Mouse (Mus musculus) MEL (cell line): ENCODE data around the gene H2al3. TPM values are rescaled to one million over a fixed set of nuclear protein-coding genes. Genes with fewer than 3 reads are reported as not detected.

Experiments
- DNase-seq: peaks from one replicate; pipeline ENCODE4 v3.0.0; 2011; ENCODE audit warnings: low read depth, low spot score
- H3K27ac ChIP-seq: 2 replicates; pipeline ENCODE4 v1.5.1; 2012; ENCODE audit warnings: low read depth, mild to moderate bottlenecking, control low read depth, low read length, moderate library complexity; ENCODE audit not compliant: control insufficient read depth
- H3K27me3 ChIP-seq, 2 experiments: fragments of 150-350 bp in 1 of 2; sonication (generic) in 1 of 2; 2 replicates each; pipeline ENCODE4 v1.6.1; 2012; ENCODE audit warnings: low read length in 2 of 2, mild to moderate bottlenecking in 2 of 2, improper control_type of control experiment in 1 of 2, moderate library complexity in 1 of 2; ENCODE audit not compliant: insufficient read depth in 2 of 2, control insufficient read depth in 1 of 2
- H3K36me3 ChIP-seq, 2 experiments: 2 replicates each; pipeline ENCODE4 v1.6.1; 2012 to 2014; ENCODE audit warnings: low read length in 2 of 2, improper control_type of control experiment in 1 of 2, inconsistent platforms in 1 of 2, mild to moderate bottlenecking in 1 of 2; ENCODE audit not compliant: insufficient read depth in 2 of 2, control insufficient read depth in 1 of 2
- H3K4me1 ChIP-seq, 2 experiments: fragments of 150-350 bp in 1 of 2; sonication (generic) in 1 of 2; 2 replicates each; pipeline ENCODE4 v1.6.1; 2012; ENCODE audit warnings: low read length in 2 of 2, improper control_type of control experiment in 1 of 2, mild to moderate bottlenecking in 1 of 2; ENCODE audit not compliant: insufficient read depth in 2 of 2, control insufficient read depth in 1 of 2
- H3K4me3 ChIP-seq, 2 experiments: fragments of 150-350 bp in 1 of 2; sonication (generic) in 1 of 2; 2 replicates each; pipeline ENCODE4 v1.5.1; 2012; ENCODE audit warnings: low read depth in 2 of 2, low read length in 2 of 2, mild to moderate bottlenecking in 2 of 2, moderate library complexity in 2 of 2, control low read depth in 1 of 2, improper control_type of control experiment in 1 of 2; ENCODE audit not compliant: control insufficient read depth in 1 of 2, insufficient read depth in 1 of 2
- H3K79me2 ChIP-seq: 2 replicates; pipeline ENCODE4 v1.6.1; 2012; ENCODE audit warnings: mild to moderate bottlenecking, low read length, moderate library complexity; ENCODE audit not compliant: control insufficient read depth, poor library complexity, insufficient read depth
- H3K9ac ChIP-seq: 2 replicates; pipeline ENCODE4 v1.6.1; 2012; ENCODE audit warnings: low read depth, mild to moderate bottlenecking, control low read depth, low read length, moderate library complexity; ENCODE audit not compliant: control insufficient read depth, poor library complexity, severe bottlenecking
- H3K9me3 ChIP-seq: fragments of 150-350 bp; sonication (generic); replicated peaks from 2 replicates; pipeline ENCODE4 v1.6.1; 2012; ENCODE audit warnings: mild to moderate bottlenecking, low read length, improper control_type of control experiment, moderate library complexity; ENCODE audit not compliant: insufficient read depth
- BHLHE40 ChIP-seq: IDR thresholded peaks from 2 replicates; pipeline ENCODE4 v1.6.1; 2012; ENCODE audit warnings: low read depth, mild to moderate bottlenecking, inconsistent platforms, low read length, improper control_type of control experiment, borderline replicate concordance
- CHD2 ChIP-seq: IDR thresholded peaks from 2 replicates; pipeline ENCODE4 v1.6.1; 2011; ENCODE audit warnings: low read length, improper control_type of control experiment
- ELF1 ChIP-seq: IDR thresholded peaks from 2 replicates; pipeline ENCODE4 v1.6.1; 2014; ENCODE audit warnings: low read depth, mild to moderate bottlenecking, inconsistent platforms, low read length, improper control_type of control experiment, moderate library complexity
- ETS1 ChIP-seq: IDR thresholded peaks from 2 replicates; pipeline ENCODE4 v1.6.1; 2012; ENCODE audit warnings: low read depth, mild to moderate bottlenecking, inconsistent platforms, low read length, improper control_type of control experiment, moderate library complexity
- GATA1 ChIP-seq: IDR thresholded peaks from 2 replicates; pipeline ENCODE4 v1.6.1; 2011; ENCODE audit warnings: low read depth, low read length, improper control_type of control experiment
- HCFC1 ChIP-seq: IDR thresholded peaks from 2 replicates; pipeline ENCODE4 v1.6.1; 2012; ENCODE audit warnings: low read depth, mild to moderate bottlenecking, inconsistent platforms, low read length, improper control_type of control experiment, moderate library complexity
- MAFK ChIP-seq: IDR thresholded peaks from 2 replicates; pipeline ENCODE4 v1.6.1; 2011; ENCODE audit warnings: low read depth, mild to moderate bottlenecking, low read length, improper control_type of control experiment, borderline replicate concordance
- MAX ChIP-seq: IDR thresholded peaks from 2 replicates; pipeline ENCODE4 v1.6.1; 2011; ENCODE audit warnings: low read length, improper control_type of control experiment
- MEF2A ChIP-seq: IDR thresholded peaks from 2 replicates; pipeline ENCODE4 v1.6.1; 2014; ENCODE audit warnings: low read depth, mild to moderate bottlenecking, inconsistent platforms, low read length, improper control_type of control experiment; ENCODE audit not compliant: poor library complexity, insufficient replicate concordance, severe bottlenecking; ENCODE audit errors: extremely low read depth
- MYB ChIP-seq: IDR thresholded peaks from 2 replicates; pipeline ENCODE4 v1.6.1; 2011; ENCODE audit warnings: mild to moderate bottlenecking, low read depth, low read length, improper control_type of control experiment
- MYC ChIP-seq: IDR thresholded peaks from 2 replicates; pipeline ENCODE4 v1.6.1; 2011; ENCODE audit warnings: low read depth, mild to moderate bottlenecking, low read length, improper control_type of control experiment, moderate library complexity
- NRF1 ChIP-seq: IDR thresholded peaks from 2 replicates; pipeline ENCODE4 v1.6.1; 2014; ENCODE audit warnings: low read depth, mild to moderate bottlenecking, inconsistent platforms, low read length, improper control_type of control experiment, moderate library complexity; ENCODE audit not compliant: poor library complexity, insufficient read depth, severe bottlenecking
- POLR2A ChIP-seq, 2 experiments: IDR thresholded peaks; 2 replicates each; pipeline ENCODE4 v1.6.1; 2011 to 2012; ENCODE audit warnings: low read length in 2 of 2, mild to moderate bottlenecking in 2 of 2, control low read depth in 1 of 2, improper control_type of control experiment in 1 of 2, low read depth in 1 of 2, moderate library complexity in 1 of 2; ENCODE audit not compliant: control insufficient read depth in 1 of 2, insufficient read depth in 1 of 2, poor library complexity in 1 of 2
- POLR2AphosphoS2 ChIP-seq: IDR thresholded peaks from 2 replicates; pipeline ENCODE4 v1.6.1; 2011; ENCODE audit warnings: low read length, improper control_type of control experiment
- RAD21 ChIP-seq: IDR thresholded peaks from 2 replicates; pipeline ENCODE4 v1.6.1; 2011; ENCODE audit warnings: mild to moderate bottlenecking, low read depth, low read length, improper control_type of control experiment
- TBP ChIP-seq: IDR thresholded peaks from 2 replicates; pipeline ENCODE4 v1.8.0; 2011; ENCODE audit warnings: low read depth, low read length, improper control_type of control experiment
- UBTF ChIP-seq: IDR thresholded peaks from 2 replicates; pipeline ENCODE4 v1.6.1; 2012; ENCODE audit warnings: low read depth, mild to moderate bottlenecking, inconsistent platforms, low read length, improper control_type of control experiment, moderate library complexity, borderline replicate concordance; ENCODE audit not compliant: insufficient read depth
- USF1 ChIP-seq: IDR thresholded peaks from 2 replicates; pipeline ENCODE4 v1.6.1; 2014; ENCODE audit warnings: low read depth, mild to moderate bottlenecking, inconsistent platforms, low read length, improper control_type of control experiment, moderate library complexity
- USF2 ChIP-seq, 2 experiments: IDR thresholded peaks; 2 replicates each; pipeline ENCODE4 v1.6.1; 2011 to 2012; ENCODE audit warnings: improper control_type of control experiment in 2 of 2, low read length in 2 of 2, borderline replicate concordance in 1 of 2, inconsistent platforms in 1 of 2, low read depth in 1 of 2, mild to moderate bottlenecking in 1 of 2; ENCODE audit not compliant: insufficient read depth in 1 of 2
- ZKSCAN1 ChIP-seq: IDR thresholded peaks from 2 replicates; pipeline ENCODE4 v1.6.1; 2012; ENCODE audit warnings: low read depth, mild to moderate bottlenecking, inconsistent platforms, low read length, improper control_type of control experiment, moderate library complexity
- ZMIZ1 ChIP-seq: IDR thresholded peaks from 2 replicates; pipeline ENCODE4 v1.6.1; 2012; ENCODE audit warnings: low read depth, mild to moderate bottlenecking, inconsistent platforms, low read length, improper control_type of control experiment, moderate library complexity
- ZNF384 ChIP-seq: IDR thresholded peaks from 2 replicates; pipeline ENCODE4 v1.6.1; 2012; ENCODE audit warnings: low read depth, mild to moderate bottlenecking, inconsistent platforms, low read length, improper control_type of control experiment
- polyA plus RNA-seq, 2 experiments: library from polyadenylated mRNA; stranded (reverse) in 1 of 2; unstranded in 1 of 2; fragments of >175 nt in 1 of 2; fragments of >200 nt in 1 of 2; gene quantifications; 2 replicates each; pipeline versions ENCODE4 v1.2.1 to v1.2.4; 2012; ENCODE audit warnings: low replicate concordance in 2 of 2, low read depth in 1 of 2; ENCODE audit not compliant: insufficient read length in 2 of 2, insufficient read depth in 1 of 2, missing spikeins in 1 of 2
- total RNA-seq: library from RNA; depleted of rRNA; stranded (reverse); fragments of 300-350 nt; gene quantifications from 2 replicates; pipeline ENCODE4 v1.2.3, GENCODE M21; 2012

Gene H2al3
- total and polyA plus RNA-seq, 3 experiments, result not detected

DNA sequence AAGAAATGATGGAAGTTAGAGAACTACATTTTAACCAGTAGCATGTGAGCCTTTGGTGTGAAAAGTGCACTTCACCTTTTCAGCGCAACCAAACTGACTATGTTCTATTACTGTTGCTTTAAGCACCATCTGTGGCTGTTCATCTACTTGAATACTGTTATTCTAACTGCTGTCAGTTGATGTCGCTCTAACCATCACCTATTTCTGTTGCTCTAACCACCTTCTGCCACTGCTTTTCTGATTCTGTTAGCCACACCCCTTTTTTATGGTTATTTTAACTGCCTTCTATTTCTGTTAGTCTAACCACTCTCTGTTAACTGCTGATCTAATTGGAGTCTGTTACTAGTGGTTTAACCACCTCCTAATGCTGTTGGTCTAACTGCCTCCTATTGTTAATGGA is 14.7 kb upstream of the H2al3 start:
- H3K27ac ChIP-seq, result no peak overlapping the region
- no peak for DNase-seq
- no peaks in the 10 kb centered on the region for H3K79me2 ChIP-seq
- no peak for TF ChIP-seq BHLHE40
- no peak for TF ChIP-seq GATA1
- no peak for TF ChIP-seq USF2 (IDR thresholded peaks at IDR 0.05; ENCODE audit: borderline replicate concordance in 1 of 2, insufficient read depth in 1 of 2, low read depth in 1 of 2, low read length in 2 of 2)
- TF ChIP-seq ZMIZ1, result no peak
- TF ChIP-seq POLR2A (IDR thresholded peaks at IDR 0.05; ENCODE audit: control insufficient read depth in 1 of 2, insufficient read depth in 1 of 2, low read depth in 1 of 2, low read length in 2 of 2, poor library complexity in 1 of 2), result no peak
- no peak for TF ChIP-seq USF1
- no peak for TF ChIP-seq CHD2
- no peak for TF ChIP-seq MEF2A
- TF ChIP-seq ZNF384, result no peak
- no peak for TF ChIP-seq NRF1
- no peak for TF ChIP-seq ELF1
- TF ChIP-seq POLR2AphosphoS2, result no peak
- TF ChIP-seq MAX, result no peak
- no peak for TF ChIP-seq MYC
- no peak for TF ChIP-seq HCFC1
- TF ChIP-seq MYB, result no peak
- TF ChIP-seq ZKSCAN1, result no peak
- no peak for TF ChIP-seq MAFK
- no peak for TF ChIP-seq RAD21
- TF ChIP-seq UBTF, result no peak
- H3K9ac ChIP-seq, result no peak overlapping the region
- no peaks in the 10 kb centered on the region for H3K27me3 ChIP-seq
- no peaks in the 10 kb centered on the region for H3K36me3 ChIP-seq
- no peak overlapping the region for H3K4me3 ChIP-seq
- H3K9me3 ChIP-seq, result no peaks in the 10 kb centered on the region
- no peaks in the 10 kb centered on the region for H3K4me1 ChIP-seq

GRCm38 (mm10) chrX:9846628-9847027 is 2.9 kb upstream of the H2al3 start, which contains the start of gene Hypm:
Hypm (plus strand) TSS chrX:9846928.
- H3K79me2 ChIP-seq, result no peaks in the 10 kb centered on the region
- H3K9me3 ChIP-seq, result no peaks in the 10 kb centered on the region
- H3K36me3 ChIP-seq, result no peaks in the 10 kb centered on the region
- no peak for DNase-seq
- no peaks in the 10 kb centered on the region for H3K4me1 ChIP-seq
- no peak within 1 kb of the TSS for H3K9ac ChIP-seq
- H3K27me3 ChIP-seq, result no peaks in the 10 kb centered on the region
- no peak within 1 kb of the TSS for H3K27ac ChIP-seq
- TF ChIP-seq HCFC1 (no peak), ZKSCAN1 (no peak), TBP (no peak), ETS1 (no peak), MEF2A (no peak), BHLHE40 (no peak)
- no peak within 1 kb of the TSS for H3K4me3 ChIP-seq
